Mouse (Mus musculus) cortical plate, adult 2 months (tissue): ENCODE measurements around the gene Gnb5. TPM values are rescaled to one million over a fixed set of nuclear protein-coding genes. Genes with fewer than 3 reads are reported as not detected.
"Not testable (repeated sequence)": the region's sequence is repeated elsewhere in the genome, so short reads cannot be mapped to it uniquely, and the experiment has no call there.

Source experiments
- H3K27ac ChIP-seq: fragments of 200-500 bp; 2 replicates; pipeline ENCODE4 v1.5.1; 2012; ENCODE audit warnings: low read length, control low read depth, inconsistent platforms; ENCODE audit not compliant: insufficient read depth
- H3K4me1 ChIP-seq: fragments of 200-500 bp; 2 replicates; pipeline ENCODE4 v1.6.1; 2011; ENCODE audit warnings: low read length; ENCODE audit not compliant: control insufficient read depth, insufficient read depth
- H3K4me3 ChIP-seq: fragments of 200-500 bp; 2 replicates; pipeline ENCODE4 v1.5.1; 2011; ENCODE audit warnings: mild to moderate bottlenecking, low read length, control low read depth; ENCODE audit not compliant: insufficient read depth
- CTCF ChIP-seq: fragments of 200-500 bp; IDR thresholded peaks from 2 replicates; pipeline ENCODE4 v1.5.1; 2011; ENCODE audit warnings: mild to moderate bottlenecking, control low read depth, low read length; ENCODE audit not compliant: insufficient read depth; ENCODE audit errors: extremely low read depth
- POLR2A ChIP-seq: fragments of 200-500 bp; IDR thresholded peaks from 2 replicates; pipeline ENCODE4 v1.6.1; 2011; ENCODE audit warnings: mild to moderate bottlenecking, low read length, control low read depth; ENCODE audit not compliant: insufficient read depth; ENCODE audit errors: extremely low read depth
- polyA plus RNA-seq: library from polyadenylated mRNA; depleted of rRNA; stranded (reverse); fragments of >200 nt; gene quantifications from 2 replicates; pipeline ENCODE4 v1.2.3, GENCODE M21; 2012

The Gnb5 gene
- polyA plus RNA-seq, 1 experiment = 172 TPM

GRCm38 (mm10) chr9:75353094-75353493, 47.0 kb downstream of the Gnb5 start:
- H3K4me1 ChIP-seq = no peaks in the 10 kb centered on the region
- H3K4me3 ChIP-seq = no peak overlapping the region
- TF ChIP-seq POLR2A (no peak), CTCF (no peak)
- H3K27ac ChIP-seq = no peak overlapping the region

GRCm38 (mm10) chr9:75355783-75356182, 49.7 kb downstream of the Gnb5 start:
- H3K27ac ChIP-seq = no peak overlapping the region
- TF ChIP-seq CTCF (no peak), POLR2A (no peak)

DNA sequence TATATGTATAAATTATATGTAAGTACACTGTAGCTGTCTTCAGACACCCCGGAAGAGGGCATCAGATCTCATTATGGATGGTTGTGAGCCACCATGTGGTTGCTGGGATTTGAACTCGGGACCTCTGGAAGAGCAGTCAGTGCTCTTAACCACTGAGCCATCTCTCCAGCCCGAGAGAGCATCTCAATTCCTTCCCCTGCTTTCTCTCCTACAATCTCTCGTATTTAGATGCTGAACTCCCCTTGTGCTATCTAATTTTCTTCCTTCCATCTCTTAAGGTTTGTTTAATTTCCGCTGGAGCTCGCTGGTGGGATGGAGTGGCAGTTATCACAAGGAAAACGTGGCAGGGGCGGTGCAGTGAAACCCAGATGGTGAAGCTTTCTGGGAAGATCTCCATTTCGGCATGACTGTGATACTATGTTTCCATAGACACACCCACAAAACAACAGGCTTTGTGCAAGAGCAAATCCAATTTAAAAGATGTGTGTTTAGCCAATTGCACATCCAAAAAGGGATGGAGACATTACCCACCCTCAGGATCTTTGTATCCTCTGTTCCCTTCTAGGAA, 51.1 kb downstream of the Gnb5 start:
- no peak overlapping the region for H3K27ac ChIP-seq
- H3K4me3 ChIP-seq = no peak overlapping the region
- no peak for TF ChIP-seq CTCF
- no peak for TF ChIP-seq POLR2A
- H3K4me1 ChIP-seq = no peaks in the 10 kb centered on the region

More at GRCm38 (mm10) chr9:75355783-75356182, 49.7 kb downstream of the Gnb5 start:
- no peak overlapping the region for H3K4me3 ChIP-seq
- H3K4me1 ChIP-seq = no peaks in the 10 kb centered on the region

- no peak for TF ChIP-seq POLR2A
- peak; percentile 75 for TF ChIP-seq CTCF
- H3K4me1 ChIP-seq = 0 out of 2 replicates have a peak, but pooled peaks cover 2% of the 10 kb centered on the region
- no peak overlapping the region for H3K27ac ChIP-seq
- H3K4me3 ChIP-seq = no peak overlapping the region
Measured at GRCm38 (mm10) chr9:75361699-75362098, 55.6 kb downstream of the Gnb5 start.

DNA sequence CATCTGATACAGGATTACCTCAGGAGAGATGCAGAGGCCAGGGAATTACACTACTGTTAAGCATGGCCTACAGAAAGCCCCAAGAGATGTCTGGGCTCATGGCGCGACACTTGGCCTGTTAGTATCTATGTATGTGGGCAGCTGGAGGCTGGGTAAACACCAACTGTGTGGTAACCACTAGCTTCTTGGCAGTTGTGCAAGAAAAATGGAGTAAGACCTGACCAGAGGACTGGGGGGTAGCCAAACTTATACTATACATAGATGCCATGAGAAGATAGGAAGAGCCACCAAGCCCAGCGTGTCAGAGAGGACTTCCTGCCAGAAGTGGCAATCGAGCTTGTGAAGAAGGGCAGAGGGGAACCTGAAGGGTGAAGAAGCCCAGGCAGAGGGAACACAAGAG, 56.1 kb downstream of the Gnb5 start:
- Histone ChIP-seq H3K27ac (no peak overlapping the region), H3K4me1 (0 out of 2 replicates have a peak, but pooled peaks cover 2% of the 10 kb centered on the region), H3K4me3 (no peak overlapping the region)
- TF ChIP-seq CTCF (no peak), POLR2A (no peak)

DNA sequence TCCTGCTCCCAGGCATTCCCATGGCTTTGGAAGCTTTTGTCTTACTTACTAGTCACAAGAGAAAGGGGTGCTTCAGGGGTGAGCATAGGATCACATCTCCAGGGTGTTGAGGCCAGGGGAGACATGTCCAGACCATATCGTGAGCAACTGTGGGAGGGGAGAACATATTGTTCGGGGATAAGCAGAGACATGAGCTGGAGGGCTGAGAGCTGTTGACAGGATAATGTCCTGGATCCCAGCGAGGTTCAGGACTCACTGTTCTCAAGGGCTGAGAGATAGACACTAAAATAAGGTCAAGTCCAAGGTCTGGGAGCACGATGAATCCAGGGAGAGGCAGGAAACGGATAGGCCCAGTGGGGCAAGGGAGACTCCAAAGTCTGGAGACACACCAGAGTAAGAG, 56.9 kb downstream of the Gnb5 start:
- no peak for TF ChIP-seq CTCF
- 0 out of 2 replicates have a peak, but pooled peaks cover 2% of the 10 kb centered on the region for H3K4me1 ChIP-seq
- no peak overlapping the region for H3K27ac ChIP-seq
- no peak overlapping the region for H3K4me3 ChIP-seq

- H3K27ac ChIP-seq, H3K4me3 ChIP-seq, H3K4me1 ChIP-seq: not testable (repeated sequence)
Measured at GRCm38 (mm10) chr9:75363702-75364101, 57.6 kb downstream of the Gnb5 start.

DNA sequence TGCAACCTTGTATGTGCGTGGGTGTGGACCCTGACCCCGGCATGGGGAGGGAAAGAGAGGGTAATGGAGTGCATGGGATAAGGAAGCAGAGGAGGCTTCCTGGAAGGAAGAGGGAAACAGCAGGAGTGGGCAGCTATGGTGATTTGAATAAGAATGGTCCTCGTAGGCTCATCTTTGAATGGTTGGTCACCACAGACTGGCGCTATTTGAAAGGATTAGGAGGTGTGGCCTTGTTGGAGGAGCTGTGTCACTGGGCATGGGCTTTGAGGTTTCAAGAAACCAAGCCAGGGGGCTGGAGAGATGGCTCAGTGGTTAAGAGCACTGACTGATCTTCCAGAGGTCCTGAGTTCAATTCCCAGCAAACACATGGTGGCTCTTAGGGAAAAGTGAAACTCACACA, 59.1 kb downstream of the Gnb5 start:
- Histone ChIP-seq H3K27ac (no peak overlapping the region), H3K4me3 (no peak overlapping the region), H3K4me1 (0 out of 2 replicates have a peak, but pooled peaks cover 2% of the 10 kb centered on the region)
- no peak for TF ChIP-seq POLR2A
- no peak for TF ChIP-seq CTCF

DNA sequence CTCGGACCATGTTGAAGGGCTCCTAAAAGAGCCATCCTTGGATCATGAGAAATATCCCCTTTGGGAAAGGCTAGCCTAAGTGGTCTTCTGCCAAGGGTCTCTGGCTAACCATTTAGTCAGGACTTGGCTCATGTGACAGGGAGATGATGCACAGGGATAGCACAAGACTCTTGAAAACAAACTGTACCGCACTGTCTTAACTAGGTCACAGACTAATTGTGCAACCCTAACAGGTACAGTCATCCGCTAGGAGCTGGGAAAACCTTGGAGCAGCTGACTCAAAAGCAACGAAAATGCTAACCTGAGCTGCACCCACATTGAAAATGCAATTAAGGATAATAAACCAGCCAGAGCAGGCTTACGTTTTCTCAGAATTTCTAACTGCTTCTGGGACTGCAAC, 60.1 kb downstream of the Gnb5 start:
- 0 out of 2 replicates have a peak, but pooled peaks cover 2% of the 10 kb centered on the region for H3K4me1 ChIP-seq
- TF ChIP-seq CTCF = no peak
- no peak overlapping the region for H3K4me3 ChIP-seq
- H3K27ac ChIP-seq = no peak overlapping the region

- H3K27ac ChIP-seq = no peak overlapping the region
- H3K4me3 ChIP-seq = no peak overlapping the region
- TF ChIP-seq CTCF (no peak), POLR2A (no peak)
- 0 out of 2 replicates have a peak, but pooled peaks cover 2% of the 10 kb centered on the region for H3K4me1 ChIP-seq
Measured at GRCm38 (mm10) chr9:75368779-75369178, 62.7 kb downstream of the Gnb5 start.
